ENCODE assay signal across 16 mouse cellular contexts in the genomic region with DNA sequence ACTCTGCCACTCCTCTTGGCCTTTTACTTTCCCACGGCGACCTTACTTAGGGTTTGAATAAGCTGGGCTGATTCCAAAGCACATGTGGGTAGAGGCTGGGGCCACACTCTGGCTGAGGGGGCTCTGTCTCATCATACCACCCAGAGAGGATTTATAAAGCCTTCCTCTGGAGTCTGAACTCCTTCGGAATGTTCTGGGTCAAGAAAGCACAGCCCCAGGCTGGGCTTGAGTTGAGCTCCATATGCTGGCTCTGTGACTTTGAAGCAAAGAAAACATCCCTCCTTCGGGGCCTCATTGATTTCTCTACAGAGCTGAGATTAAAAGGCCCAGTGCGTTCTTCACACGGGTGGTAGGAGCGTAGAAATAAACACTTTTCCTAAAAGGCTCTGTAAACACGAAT.
DNase-seq lines count a peak whose midpoint lies in the region; ATAC-seq and TF ChIP-seq lines count a peak whose summit lies in the region.
"Had no signal": no experiment of that assay in that cellular context is flagged by ENCODE, and none has a peak within 500 bp of the region (broad histone marks: within the 10 kb centered on the region; RNA-seq: fewer than 3 reads in every experiment).

No protein-coding gene starts in this region.

- no peaks in the 10 kb centered on the region for H3K9me3 ChIP-seq in forebrain, embryonic 10.5 days
- no peaks in the 10 kb centered on the region for H3K9me3 ChIP-seq in forebrain, embryonic 14.5 days (replicated peaks; ENCODE audit: control insufficient read depth, low read length)
- H3K9me3 ChIP-seq in lung, embryonic 14.5 days (ENCODE audit: low read depth, low read length): no peaks in the 10 kb centered on the region
- no peaks in the 10 kb centered on the region for H3K9me3 ChIP-seq in embryonic facial prominence, embryonic 10.5 days
- H3K9me3 ChIP-seq in stomach, postnatal 0 days (ENCODE audit: control insufficient read depth, low read length): no peaks in the 10 kb centered on the region
- H3K9me3 ChIP-seq in liver, embryonic 12.5 days (replicated peaks): no peaks in the 10 kb centered on the region
- H3K9me3 ChIP-seq: forebrain, embryonic 13.5 days; hindbrain, embryonic 15.5 days; stomach, embryonic 15.5 days had no signal

- peak; percentile 33 for DNase-seq in forebrain, embryonic 10.5 days (ENCODE audit: extremely low spot score, low spot score)
- DNase-seq in forebrain, embryonic 14.5 days (ENCODE audit: low spot score): no peak
- peak; percentile 48 for DNase-seq in lung, embryonic 14.5 days
- DNase-seq in lung, adult 2 months: no peak
- peak; percentile 30 for DNase-seq in embryonic facial prominence, embryonic 10.5 days (ENCODE audit: low spot score)
- DNase-seq in stomach, postnatal 0 days (ENCODE audit: low spot score): no peak
- no peak for DNase-seq in thymus, postnatal 36 days
- DNase-seq: cerebellum, adult 2 months; gastrocnemius, postnatal 25 days; right cerebral cortex, adult 18-20 months had no signal

- WGBS in forebrain, embryonic 10.5 days: 32% methylated on average over 8 of the region's 8 CpGs
- 36% methylated on average over 8 of the region's 8 CpGs for WGBS in forebrain, embryonic 14.5 days
- 14% methylated on average over 8 of the region's 8 CpGs for WGBS in lung, embryonic 14.5 days
- WGBS in lung, adult 2 months: 44% methylated on average over 8 of the region's 8 CpGs
- WGBS in embryonic facial prominence, embryonic 10.5 days: 25% methylated on average over 8 of the region's 8 CpGs
- WGBS in stomach, postnatal 0 days: 24% methylated on average over 8 of the region's 8 CpGs
- 26% methylated on average over 8 of the region's 8 CpGs for WGBS in liver, embryonic 12.5 days (ENCODE audit: insufficient replicate concordance)

- no peak for TF ChIP-seq CTCF in lung, embryonic 14.5 days (IDR thresholded peaks at IDR 0.05; ENCODE audit: low read depth)
- TF ChIP-seq CTCF in lung, adult 2 months (IDR thresholded peaks at IDR 0.05; ENCODE audit: insufficient read depth, low read length): no peak
- TF ChIP-seq CTCF in stomach, postnatal 0 days (IDR thresholded peaks at IDR 0.05; ENCODE audit: low read depth): no peak

- no peak for TF ChIP-seq POLR2A in lung, adult 2 months (IDR thresholded peaks at IDR 0.05; ENCODE audit: borderline replicate concordance, extremely low read depth, low read depth, low read length)

- TF ChIP-seq EP300 in stomach, postnatal 0 days (optimal IDR thresholded peaks at IDR 0.05): no peak

- H3K27ac ChIP-seq in forebrain, embryonic 10.5 days: no peak overlapping the region; the same call in 1 of the 2 replicates
- H3K27ac ChIP-seq in forebrain, embryonic 14.5 days (ENCODE audit: low read depth, low read length): no peak overlapping the region
- H3K27ac ChIP-seq in lung, embryonic 14.5 days (ENCODE audit: low read depth): no peak overlapping the region
- peak overlapping the region; percentile 19; the same call in 1 of the 2 replicates for H3K27ac ChIP-seq in embryonic facial prominence, embryonic 10.5 days (replicated peaks)
- H3K27ac ChIP-seq in stomach, postnatal 0 days (replicated peaks): peak overlapping the region; percentile 69
- H3K27ac ChIP-seq in liver, embryonic 12.5 days: no peak overlapping the region
- H3K27ac ChIP-seq: forebrain, embryonic 13.5 days; hindbrain, embryonic 15.5 days; layer of hippocampus, adult 2 months; stomach, embryonic 15.5 days had no signal

- H3K4me1 ChIP-seq in forebrain, embryonic 10.5 days: peaks cover 40% of the 10 kb centered on the region
- H3K4me1 ChIP-seq in forebrain, embryonic 14.5 days (ENCODE audit: control insufficient read depth, insufficient read depth, low read length): no peaks in the 10 kb centered on the region
- peaks cover 7% of the 10 kb centered on the region; the same call in 1 of the 2 replicates for H3K4me1 ChIP-seq in lung, embryonic 14.5 days (ENCODE audit: insufficient read depth)
- no peaks in the 10 kb centered on the region for H3K4me1 ChIP-seq in lung, adult 2 months (ENCODE audit: control insufficient read depth, insufficient read depth, low read length)
- H3K4me1 ChIP-seq in embryonic facial prominence, embryonic 10.5 days: peaks cover 41% of the 10 kb centered on the region
- H3K4me1 ChIP-seq in stomach, postnatal 0 days (replicated peaks; ENCODE audit: control insufficient read depth, insufficient read depth): no peaks in the 10 kb centered on the region
- no peaks in the 10 kb centered on the region for H3K4me1 ChIP-seq in liver, embryonic 12.5 days

- no peak for ATAC-seq in forebrain, embryonic 14.5 days
- peak; percentile 62; the same call in 1 of the 2 replicates for ATAC-seq in lung, embryonic 14.5 days (ENCODE audit: insufficient read depth)
- ATAC-seq in stomach, postnatal 0 days (ENCODE audit: low FRiP score, low TSS enrichment): peak; percentile 41; the same call in 1 of the 2 replicates
- no peak for ATAC-seq in liver, embryonic 12.5 days
- ATAC-seq: forebrain, embryonic 13.5 days; intestine, postnatal 0 days had no signal

- H3K4me2 ChIP-seq in forebrain, embryonic 14.5 days (ENCODE audit: low read length): no peak overlapping the region
- H3K4me2 ChIP-seq in lung, embryonic 14.5 days: no peak overlapping the region
- H3K4me2 ChIP-seq in stomach, postnatal 0 days (replicated peaks; ENCODE audit: low read depth): no peak overlapping the region
- H3K4me2 ChIP-seq in liver, embryonic 12.5 days: no peak overlapping the region
- H3K4me2 ChIP-seq: forebrain, embryonic 13.5 days; hindbrain, embryonic 15.5 days; stomach, embryonic 15.5 days had no signal

- H3K36me3 ChIP-seq in forebrain, embryonic 10.5 days (replicated peaks): no peaks in the 10 kb centered on the region
- no peaks in the 10 kb centered on the region for H3K36me3 ChIP-seq in forebrain, embryonic 14.5 days (ENCODE audit: control insufficient read depth, insufficient read depth, low read length)
- no peaks in the 10 kb centered on the region for H3K36me3 ChIP-seq in lung, embryonic 14.5 days (ENCODE audit: insufficient read depth)
- H3K36me3 ChIP-seq in embryonic facial prominence, embryonic 10.5 days (replicated peaks): no peaks in the 10 kb centered on the region
- no peaks in the 10 kb centered on the region for H3K36me3 ChIP-seq in stomach, postnatal 0 days (ENCODE audit: control insufficient read depth, insufficient read depth, low read length)
- H3K36me3 ChIP-seq in liver, embryonic 12.5 days: no peaks in the 10 kb centered on the region
- H3K36me3 ChIP-seq: hindbrain, embryonic 15.5 days; stomach, embryonic 15.5 days had no signal

- peaks cover 99% of the 10 kb centered on the region for H3K27me3 ChIP-seq in forebrain, embryonic 10.5 days (ENCODE audit: poor library complexity, severe bottlenecking)
- H3K27me3 ChIP-seq in forebrain, embryonic 14.5 days (replicated peaks; ENCODE audit: control insufficient read depth, insufficient read depth, low read length): no peaks in the 10 kb centered on the region
- H3K27me3 ChIP-seq in lung, embryonic 14.5 days (ENCODE audit: insufficient read depth, low read length): no peaks in the 10 kb centered on the region
- peaks cover 75% of the 10 kb centered on the region for H3K27me3 ChIP-seq in embryonic facial prominence, embryonic 10.5 days (replicated peaks; ENCODE audit: low read depth, poor library complexity, severe bottlenecking)
- no peaks in the 10 kb centered on the region for H3K27me3 ChIP-seq in stomach, postnatal 0 days (ENCODE audit: control insufficient read depth, insufficient read depth, low read length)
- H3K27me3 ChIP-seq in liver, embryonic 12.5 days (replicated peaks): peaks cover 8% of the 10 kb centered on the region
- H3K27me3 ChIP-seq: stomach, embryonic 15.5 days had no signal

- H3K4me3 ChIP-seq in forebrain, embryonic 10.5 days: no peak overlapping the region
- H3K4me3 ChIP-seq in forebrain, embryonic 14.5 days (ENCODE audit: low read depth, low read length): no peak overlapping the region
- H3K4me3 ChIP-seq in lung, embryonic 14.5 days (ENCODE audit: low read depth, low read length): no peak overlapping the region
- no peak overlapping the region for H3K4me3 ChIP-seq in lung, adult 2 months (replicated peaks; ENCODE audit: extremely low read depth, low read depth, low read length)
- no peak overlapping the region for H3K4me3 ChIP-seq in embryonic facial prominence, embryonic 10.5 days
- no peak overlapping the region for H3K4me3 ChIP-seq in stomach, postnatal 0 days (ENCODE audit: low read depth, low read length)
- no peak overlapping the region for H3K4me3 ChIP-seq in liver, embryonic 12.5 days
- H3K4me3 ChIP-seq: forebrain, embryonic 13.5 days; hindbrain, embryonic 15.5 days; layer of hippocampus, adult 2 months; stomach, embryonic 15.5 days had no signal

- no peak overlapping the region for H3K9ac ChIP-seq in forebrain, embryonic 14.5 days (ENCODE audit: low read length)
- no peak overlapping the region for H3K9ac ChIP-seq in lung, embryonic 14.5 days
- H3K9ac ChIP-seq in stomach, postnatal 0 days (ENCODE audit: low read length): no peak overlapping the region
- H3K9ac ChIP-seq in liver, embryonic 12.5 days: no peak overlapping the region
- H3K9ac ChIP-seq: forebrain, embryonic 13.5 days; hindbrain, embryonic 15.5 days; stomach, embryonic 15.5 days had no signal

Comparison
In these comparisons a context has a peak if more than half of its experiments do, and no peak if none do; other contexts are left out.
1. DNase-seq: peak in forebrain, embryonic 10.5 days (single experiment), lung, embryonic 14.5 days (single experiment) and embryonic facial prominence, embryonic 10.5 days (single experiment); none in forebrain, embryonic 14.5 days (single experiment), lung, adult 2 months (single experiment), stomach, postnatal 0 days (single experiment) and thymus, postnatal 36 days (0 of 2).
2. H3K27ac ChIP-seq: peak in embryonic facial prominence, embryonic 10.5 days (single experiment) and stomach, postnatal 0 days (single experiment); none in forebrain, embryonic 10.5 days (single experiment), forebrain, embryonic 14.5 days (single experiment), lung, embryonic 14.5 days (single experiment) and liver, embryonic 12.5 days (single experiment).
3. ATAC-seq: peak in lung, embryonic 14.5 days (single experiment) and stomach, postnatal 0 days (single experiment); none in forebrain, embryonic 14.5 days (single experiment) and liver, embryonic 12.5 days (single experiment).